Mouse (Mus musculus): ENCODE data around the gene Ilk.
"Not testable (repeated sequence)": the region's sequence is repeated elsewhere in the genome, so short reads cannot be mapped to it uniquely, and the experiment has no call there.

Ilk gene

DNA sequence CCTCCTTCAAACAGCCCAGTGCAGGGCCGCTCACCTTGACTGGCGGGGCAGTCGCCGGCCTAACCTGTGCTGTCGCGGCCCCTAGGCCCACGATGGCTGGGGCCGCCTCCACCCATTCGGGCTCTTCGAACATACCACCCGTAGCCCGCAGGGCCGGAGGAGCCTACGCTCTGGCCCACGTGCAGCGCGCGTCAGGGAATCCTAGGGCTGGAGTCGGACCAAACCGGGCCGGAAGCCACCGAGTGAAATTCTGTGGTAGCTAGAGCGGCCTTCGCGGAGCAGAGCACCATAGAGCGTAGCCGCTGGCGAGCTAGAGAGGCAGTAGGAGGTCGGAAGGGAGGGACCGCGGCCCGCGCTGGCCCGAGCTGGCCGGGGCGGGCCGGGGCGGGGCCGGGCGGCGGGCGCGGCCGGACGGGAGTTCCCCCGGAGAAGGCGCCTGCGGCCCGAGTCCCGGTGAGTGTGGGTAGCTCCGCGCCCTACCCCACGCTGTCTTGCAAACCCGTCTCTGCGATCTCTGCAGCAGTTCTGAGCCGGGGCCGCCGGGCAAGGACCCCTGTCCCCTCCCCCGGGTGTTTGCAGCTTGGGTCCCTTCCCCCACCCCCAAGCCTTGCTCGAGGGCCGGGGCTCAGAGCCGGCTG lies at the start of gene Ilk:
Ilk (plus strand) TSS at position 329 of the 638 bp plus-strand sequence.
- peak; percentile 82 for DNase-seq (ENCODE audit: low read depth, low spot score)

DNA sequence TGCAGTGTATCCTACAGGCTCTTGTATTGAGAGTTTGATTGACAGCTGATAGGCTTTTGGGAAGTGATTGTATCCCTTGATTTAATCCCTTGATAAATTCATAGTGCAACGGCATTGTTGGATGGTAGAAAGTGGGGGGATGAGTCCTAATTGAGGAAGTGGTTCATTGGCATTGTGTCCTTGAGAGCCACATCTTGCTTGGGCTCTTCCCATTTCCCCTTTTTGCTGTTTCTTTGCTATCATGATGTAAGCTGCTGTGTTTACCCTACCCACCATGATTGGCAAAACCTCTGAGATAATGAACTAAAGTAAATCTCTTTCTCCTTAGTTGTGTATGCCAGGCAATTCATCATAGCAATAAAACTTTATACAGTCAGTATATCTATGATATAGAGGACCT lies 45.5 kb upstream of the Ilk start:
- DNase-seq (ENCODE audit: low read depth, low spot score): no peak

DNA sequence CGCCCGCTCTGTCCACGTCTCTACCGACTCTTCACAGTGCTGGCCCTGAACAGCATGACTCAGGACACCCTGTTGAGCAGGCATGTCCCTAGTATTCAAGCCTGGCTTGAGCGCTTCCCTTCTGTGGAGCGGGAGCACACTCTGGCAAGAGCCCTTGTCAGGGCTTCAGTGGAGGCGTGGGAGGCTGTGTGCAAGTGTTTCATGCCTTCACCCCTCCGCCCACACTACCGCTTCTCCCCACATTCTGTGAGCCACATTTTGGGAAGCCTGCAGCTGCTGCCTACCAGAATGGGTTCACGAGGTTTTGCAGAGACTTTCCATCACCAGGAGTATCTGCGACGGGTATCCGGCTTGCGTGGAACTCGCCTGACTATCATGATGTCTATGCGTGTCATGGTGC lies 33.2 kb upstream of the Ilk start:
- DNase-seq (ENCODE audit: low read depth, low spot score): no peak

GRCm38 (mm10) chr7:105703816-105704215 lies 32.6 kb upstream of the Ilk start:
- no peak for DNase-seq (ENCODE audit: low read depth, low spot score)

DNA sequence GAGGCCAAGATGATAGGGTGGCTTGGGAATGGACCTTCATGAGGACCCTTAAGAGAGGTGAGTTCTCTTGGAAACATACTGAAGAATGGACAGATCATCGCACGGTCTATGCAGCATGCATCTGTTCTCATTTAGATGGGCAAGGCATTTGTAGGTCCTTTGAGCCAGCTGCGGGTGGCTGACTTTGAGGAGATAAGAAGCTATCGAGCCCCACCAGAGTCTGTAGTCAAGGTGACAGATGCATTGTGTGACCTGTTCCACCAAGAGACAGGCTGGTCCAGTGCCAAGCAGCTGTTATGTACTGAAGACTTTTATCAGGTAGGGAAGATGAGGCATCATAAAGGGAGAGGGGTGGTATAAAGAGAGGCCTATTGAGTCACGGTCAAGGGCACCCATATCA lies 27.7 kb upstream of the Ilk start:
- DNase-seq (ENCODE audit: low read depth, low spot score): no peak

GRCm38 (mm10) chr7:105715366-105715765 lies 21.0 kb upstream of the Ilk start:
- DNase-seq (ENCODE audit: low read depth, low spot score): no peak

DNA sequence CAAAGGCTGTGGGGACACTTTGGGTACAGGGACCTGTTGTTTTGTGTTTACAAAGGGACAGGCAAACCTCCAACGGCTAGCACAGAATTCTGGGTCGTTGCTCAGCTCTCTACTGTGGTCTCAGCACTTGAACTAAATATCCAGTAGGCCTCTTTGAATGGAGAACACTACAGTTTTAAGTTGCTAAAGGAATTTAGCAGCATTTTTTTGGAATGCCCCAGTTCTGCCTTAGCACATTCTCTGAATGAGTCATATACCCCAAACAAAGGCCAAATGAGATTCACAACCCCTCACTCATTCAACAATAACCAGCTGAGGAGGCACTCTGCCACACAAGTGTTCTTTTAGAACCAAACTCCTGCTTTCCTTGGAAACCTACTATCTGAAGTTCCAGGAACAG lies 14.5 kb upstream of the Ilk start:
- DNase-seq (ENCODE audit: low read depth, low spot score): no peak

- DNase-seq (ENCODE audit: low read depth, low spot score): no peak
Measured at GRCm38 (mm10) chr7:105726144-105726979, 10.0 kb upstream of the Ilk start.

DNA sequence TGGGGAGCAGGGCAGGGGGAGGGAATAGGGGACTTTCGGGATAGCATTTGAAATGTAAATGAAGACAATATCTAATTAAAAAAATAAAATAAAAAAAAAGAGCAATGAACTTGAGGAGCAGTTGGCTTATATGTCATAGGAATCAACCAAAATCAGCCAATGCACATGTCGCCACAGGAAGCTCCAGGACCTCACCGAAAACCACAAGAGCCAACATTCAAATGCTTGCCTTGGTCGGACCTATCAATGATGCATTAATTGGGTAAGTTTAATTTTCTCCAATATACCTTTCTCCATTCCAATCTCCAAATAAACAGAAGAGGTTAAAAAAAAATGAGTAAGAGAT lies 9.4 kb upstream of the Ilk start:
- DNase-seq (ENCODE audit: low read depth, low spot score): no peak

- DNase-seq (ENCODE audit: low read depth, low spot score): no peak
Measured at GRCm38 (mm10) chr7:105728701-105729428, 7.5 kb upstream of the Ilk start.

GRCm38 (mm10) chr7:105733836-105734235 lies 2.6 kb upstream of the Ilk start:
- DNase-seq (ENCODE audit: low read depth, low spot score): no peak

DNA sequence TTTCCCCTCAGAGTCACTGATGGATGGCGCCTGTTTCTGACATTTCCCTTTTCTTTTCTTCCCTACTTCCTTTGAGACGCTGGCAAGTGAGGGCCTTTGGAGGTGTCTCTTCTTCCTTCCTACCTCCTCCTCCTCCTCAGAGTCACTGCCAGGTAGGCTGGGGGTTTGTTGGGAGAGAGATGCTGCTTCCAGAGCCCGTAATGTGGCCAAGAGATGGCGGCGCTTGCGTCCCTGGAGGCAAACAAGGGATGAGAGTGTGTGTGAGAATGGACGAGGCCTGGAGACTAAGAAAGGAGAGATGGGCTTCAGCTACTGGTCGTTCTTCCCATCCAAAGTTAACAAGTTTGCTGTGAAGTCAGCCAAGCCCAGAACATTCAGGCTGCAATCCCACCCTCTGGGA lies 1.6 kb upstream of the Ilk start:
- DNase-seq (ENCODE audit: low read depth, low spot score): no peak

DNA sequence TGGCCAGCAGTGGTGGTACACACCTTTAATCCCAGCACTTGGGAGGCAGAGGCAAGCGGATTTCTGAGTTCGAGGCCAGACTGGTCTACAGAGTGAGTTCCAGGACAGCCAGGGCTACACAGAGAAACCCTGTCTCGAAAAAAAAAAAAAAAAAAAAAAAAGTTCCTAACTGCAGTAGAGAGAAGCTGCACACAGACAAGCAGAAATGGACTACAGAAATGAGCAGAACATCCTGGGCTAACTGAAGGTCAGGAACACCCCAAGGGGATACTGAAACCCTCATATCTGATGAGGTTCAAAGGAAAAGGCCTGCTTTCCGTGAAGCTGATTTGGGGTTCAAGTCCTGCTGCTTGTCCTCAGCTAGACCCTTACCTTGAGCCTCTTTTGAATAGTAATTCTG lies 928 bp upstream of the Ilk start:
- DNase-seq (ENCODE audit: low read depth, low spot score): not testable (repeated sequence)

- no peak for DNase-seq (ENCODE audit: low read depth, low spot score)
Measured at GRCm38 (mm10) chr7:105736911-105737521, 624 bp downstream of the Ilk start, which contains the start of gene Rrp8. TSS of gene Rrp8 (minus strand) at chr7:105737385.

GRCm38 (mm10) chr7:105737648-105738047 lies 1.3 kb downstream of the Ilk start:
- no peak for DNase-seq (ENCODE audit: low read depth, low spot score)

DNA sequence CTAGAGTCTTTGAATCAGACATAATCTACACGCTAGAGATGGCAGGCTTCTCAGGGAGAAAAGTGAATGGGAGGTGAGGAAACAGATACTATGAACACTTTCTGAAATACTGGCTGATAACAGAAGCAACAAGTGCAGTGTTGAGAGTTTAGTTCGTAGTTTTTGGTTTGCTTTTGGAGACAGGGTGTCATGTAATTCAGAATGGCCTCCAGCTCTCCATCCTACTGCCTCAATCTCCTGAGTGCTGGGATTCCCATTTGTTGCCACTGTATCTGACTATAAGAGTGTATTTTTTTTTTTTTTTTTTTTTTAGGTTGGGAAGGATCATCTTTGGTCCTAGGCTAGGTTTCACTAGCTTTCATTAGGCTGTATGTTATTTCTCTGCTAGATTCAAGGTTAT lies 1.9 kb downstream of the Ilk start:
- no peak for DNase-seq (ENCODE audit: low read depth, low spot score)

GRCm38 (mm10) chr7:105738948-105739347 lies 2.6 kb downstream of the Ilk start:
- no peak for DNase-seq (ENCODE audit: low read depth, low spot score)

DNA sequence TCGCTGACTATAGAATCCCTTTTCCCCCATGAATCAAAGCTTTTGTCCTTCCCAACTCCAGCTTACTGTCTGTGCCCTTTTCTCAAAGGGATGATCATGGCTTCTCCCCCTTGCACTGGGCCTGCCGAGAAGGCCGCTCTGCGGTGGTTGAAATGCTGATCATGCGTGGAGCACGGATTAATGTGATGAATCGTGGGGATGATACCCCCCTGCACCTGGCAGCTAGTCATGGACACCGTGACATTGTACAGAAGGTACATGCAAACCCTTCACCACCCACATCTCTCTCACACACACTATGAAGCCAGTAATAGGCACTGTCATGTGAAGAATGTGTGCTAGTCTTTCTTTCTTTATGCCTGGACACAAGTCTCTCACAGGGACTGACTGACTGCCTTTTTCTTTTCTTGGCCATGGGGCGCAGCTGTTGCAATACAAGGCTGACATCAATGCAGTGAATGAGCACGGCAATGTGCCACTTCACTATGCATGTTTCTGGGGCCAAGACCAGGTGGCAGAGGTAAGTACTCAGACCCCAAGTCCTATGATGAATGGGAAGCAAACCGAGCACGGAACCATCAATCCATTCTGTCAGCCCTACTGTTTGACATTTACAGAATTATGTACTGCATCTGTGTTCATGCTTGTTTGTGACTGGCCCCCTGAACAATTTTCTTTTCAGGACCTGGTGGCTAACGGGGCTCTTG lies 3.9 kb downstream of the Ilk start:
- no peak for DNase-seq (ENCODE audit: low read depth, low spot score)

- no peak for DNase-seq (ENCODE audit: low read depth, low spot score)
Measured at GRCm38 (mm10) chr7:105740851-105741250, 4.5 kb downstream of the Ilk start.

- DNase-seq (ENCODE audit: low read depth, low spot score): no peak
Measured at GRCm38 (mm10) chr7:105741978-105742377, 5.6 kb downstream of the Ilk start.

- not testable (repeated sequence) for DNase-seq (ENCODE audit: low read depth, low spot score)
Measured at GRCm38 (mm10) chr7:105742539-105743215, 6.3 kb downstream of the Ilk start.
